Mouse (Mus musculus) MEL (cell line): ENCODE results near the gene Fahd1.

Source experiments
- CHD2 ChIP-seq: IDR thresholded peaks from 2 replicates; pipeline ENCODE4 v1.6.1; 2011; ENCODE audit warnings: low read length, improper control_type of control experiment
- CTCF ChIP-seq, 3 experiments: IDR thresholded peaks in 2 of 3; conservative IDR thresholded peaks in 1 of 3; 2 replicates each; pipeline ENCODE4 v1.5.1; 2011 to 2012; ENCODE audit warnings: low read length in 3 of 3, low read depth in 2 of 3, mild to moderate bottlenecking in 2 of 3, improper control_type of control experiment in 1 of 3, inconsistent platforms in 1 of 3, mixed read lengths in 1 of 3, moderate library complexity in 1 of 3; ENCODE audit not compliant: control insufficient read depth in 1 of 3, insufficient read depth in 1 of 3, poor library complexity in 1 of 3, severe bottlenecking in 1 of 3
- E2F4 ChIP-seq: IDR thresholded peaks from 2 replicates; pipeline ENCODE4 v1.6.1; 2011; ENCODE audit warnings: low read depth, low read length, improper control_type of control experiment, borderline replicate concordance
- ELF1 ChIP-seq: IDR thresholded peaks from 2 replicates; pipeline ENCODE4 v1.6.1; 2014; ENCODE audit warnings: low read depth, mild to moderate bottlenecking, inconsistent platforms, low read length, improper control_type of control experiment, moderate library complexity
- EP300 ChIP-seq, 2 experiments: IDR thresholded peaks; 2 replicates each; pipeline ENCODE4 v1.6.1; 2011; ENCODE audit warnings: improper control_type of control experiment in 2 of 2, low read length in 2 of 2, low read depth in 1 of 2, mild to moderate bottlenecking in 1 of 2
- ETS1 ChIP-seq: IDR thresholded peaks from 2 replicates; pipeline ENCODE4 v1.6.1; 2012; ENCODE audit warnings: low read depth, mild to moderate bottlenecking, inconsistent platforms, low read length, improper control_type of control experiment, moderate library complexity
- GATA1 ChIP-seq: IDR thresholded peaks from 2 replicates; pipeline ENCODE4 v1.6.1; 2011; ENCODE audit warnings: low read depth, low read length, improper control_type of control experiment
- MAFK ChIP-seq: IDR thresholded peaks from 2 replicates; pipeline ENCODE4 v1.6.1; 2011; ENCODE audit warnings: low read depth, mild to moderate bottlenecking, low read length, improper control_type of control experiment, borderline replicate concordance
- MAX ChIP-seq: IDR thresholded peaks from 2 replicates; pipeline ENCODE4 v1.6.1; 2011; ENCODE audit warnings: low read length, improper control_type of control experiment
- POLR2A ChIP-seq, 2 experiments: IDR thresholded peaks; 2 replicates each; pipeline ENCODE4 v1.6.1; 2011 to 2012; ENCODE audit warnings: low read length in 2 of 2, mild to moderate bottlenecking in 2 of 2, control low read depth in 1 of 2, improper control_type of control experiment in 1 of 2, low read depth in 1 of 2, moderate library complexity in 1 of 2; ENCODE audit not compliant: control insufficient read depth in 1 of 2, insufficient read depth in 1 of 2, poor library complexity in 1 of 2
- SMC3 ChIP-seq: IDR thresholded peaks from 2 replicates; pipeline ENCODE4 v1.6.1; 2011; ENCODE audit warnings: low read depth, low read length, improper control_type of control experiment
- TBP ChIP-seq: IDR thresholded peaks from 2 replicates; pipeline ENCODE4 v1.8.0; 2011; ENCODE audit warnings: low read depth, low read length, improper control_type of control experiment
- ZMIZ1 ChIP-seq: IDR thresholded peaks from 2 replicates; pipeline ENCODE4 v1.6.1; 2012; ENCODE audit warnings: low read depth, mild to moderate bottlenecking, inconsistent platforms, low read length, improper control_type of control experiment, moderate library complexity
- ZNF384 ChIP-seq: IDR thresholded peaks from 2 replicates; pipeline ENCODE4 v1.6.1; 2012; ENCODE audit warnings: low read depth, mild to moderate bottlenecking, inconsistent platforms, low read length, improper control_type of control experiment

GRCm38 (mm10) chr17:24884391-24884790 lies 34.2 kb upstream of the Fahd1 start:
- TF ChIP-seq ETS1 (no peak), EP300 (IDR thresholded peaks at IDR 0.05; ENCODE audit: low read depth in 1 of 2, low read length in 2 of 2) (no peak), MAFK (no peak), ELF1 (no peak), CHD2 (no peak), POLR2A (IDR thresholded peaks at IDR 0.05; ENCODE audit: control insufficient read depth in 1 of 2, insufficient read depth in 1 of 2, low read depth in 1 of 2, low read length in 2 of 2, poor library complexity in 1 of 2) (no peak), CTCF (IDR thresholded peaks at IDR 0.05 in 2 of 3, conservative IDR thresholded peaks at IDR 0.05 in 1 of 3; ENCODE audit: control insufficient read depth in 1 of 3, insufficient read depth in 1 of 3, low read depth in 2 of 3, low read length in 3 of 3, poor library complexity in 1 of 3, severe bottlenecking in 1 of 3) (no peak), GATA1 (no peak), ZMIZ1 (no peak), TBP (no peak), E2F4 (no peak), ZNF384 (no peak), SMC3 (no peak), MAX (no peak)
